Mouse (Mus musculus) stomach, postnatal 0 days (tissue): ENCODE results near the gene Cd300lf.

ENCODE experiments used
- CTCF ChIP-seq: IDR thresholded peaks from 2 replicates; pipeline ENCODE4 v1.5.1; 2016; ENCODE audit warnings: antibody characterized with exemption, low read depth, mild to moderate bottlenecking, moderate library complexity
- EP300 ChIP-seq: optimal IDR thresholded peaks from 2 replicates; pipeline ENCODE3; 2016; ENCODE audit warnings: antibody characterized with exemption

- TF ChIP-seq CTCF, result no peak
- TF ChIP-seq EP300, result no peak
Measured at GRCm38 (mm10) chr11:115172825-115173287, 39.1 kb upstream of the Cd300lf start.
